Mouse (Mus musculus) limb, embryonic 11.5 days (tissue): ENCODE results near the gene B4galt5. TPM values are rescaled to one million over a fixed set of nuclear protein-coding genes. Genes with fewer than 3 reads are reported as not detected.

ENCODE experiments used
- ATAC-seq: fragments of 200-750 bp; cut with Nextera tagmentation; 2 replicates; pipeline ENCODE4 v1.8.0; 2017; ENCODE audit warnings: low read depth; ENCODE audit not compliant: insufficient number of reproducible peaks, low FRiP score, low TSS enrichment
- DNase-seq: peaks from one replicate; pipeline ENCODE4 v3.0.0-alpha.2; 2015; ENCODE audit warnings: low spot score
- H3K27ac ChIP-seq: fragments of 300-500 bp; sonication (generic); replicated peaks from 2 replicates; pipeline ENCODE4 v1.5.1; 2014; ENCODE audit warnings: low read depth, mild to moderate bottlenecking, low read length
- H3K27me3 ChIP-seq: fragments of 300-500 bp; sonication (generic); 2 replicates; pipeline ENCODE4 v1.6.1; 2014; ENCODE audit warnings: mild to moderate bottlenecking, low read length, mixed read lengths; ENCODE audit not compliant: control insufficient read depth, insufficient read depth
- H3K36me3 ChIP-seq: fragments of 300-500 bp; sonication (generic); 2 replicates; pipeline ENCODE4 v1.6.1; 2014; ENCODE audit warnings: mild to moderate bottlenecking, low read length, moderate library complexity, mixed read lengths; ENCODE audit not compliant: control insufficient read depth, insufficient read depth
- H3K4me1 ChIP-seq: fragments of 300-500 bp; sonication (generic); 2 replicates; pipeline ENCODE4 v1.6.1; 2014; ENCODE audit warnings: low read length, mixed read lengths; ENCODE audit not compliant: control insufficient read depth, insufficient read depth
- H3K4me2 ChIP-seq: fragments of 300-500 bp; sonication (generic); 2 replicates; pipeline ENCODE4 v1.6.1; 2014; ENCODE audit warnings: low read depth, mild to moderate bottlenecking, moderate library complexity; ENCODE audit not compliant: severe bottlenecking
- H3K4me3 ChIP-seq: fragments of 300-500 bp; sonication (generic); 2 replicates; pipeline ENCODE4 v1.5.1; 2014; ENCODE audit warnings: low read depth, low read length
- H3K9ac ChIP-seq: fragments of 300-500 bp; sonication (generic); 2 replicates; pipeline ENCODE4 v1.6.1; 2014; ENCODE audit warnings: mild to moderate bottlenecking, low read length
- H3K9me3 ChIP-seq: fragments of 300-500 bp; sonication (generic); 2 replicates; pipeline ENCODE4 v1.6.1; 2016; ENCODE audit warnings: low read length; ENCODE audit not compliant: control insufficient read depth
- WGBS: fragments of 180-500 bp; shearing (Covaris S2); extraction: QIAGEN DNeasy Blood & Tissue Kit; methylation state at CpG from one replicate; pipeline ENCODE4 v1.1.7; 2014; 5-methylcytosine and 5-hydroxymethylcytosine counted together
- polyA plus RNA-seq: library from polyadenylated mRNA; unstranded; fragments of >200 nt; fragmentation: Nextera tagmentation; extraction: Ambion mirVana; gene quantifications from 2 replicates; pipeline ENCODE4 v1.2.1, GENCODE M21; 2014

The B4galt5 gene
- polyA plus RNA-seq, 1 experiment from 2014 or later, result 15.9 TPM

DNA sequence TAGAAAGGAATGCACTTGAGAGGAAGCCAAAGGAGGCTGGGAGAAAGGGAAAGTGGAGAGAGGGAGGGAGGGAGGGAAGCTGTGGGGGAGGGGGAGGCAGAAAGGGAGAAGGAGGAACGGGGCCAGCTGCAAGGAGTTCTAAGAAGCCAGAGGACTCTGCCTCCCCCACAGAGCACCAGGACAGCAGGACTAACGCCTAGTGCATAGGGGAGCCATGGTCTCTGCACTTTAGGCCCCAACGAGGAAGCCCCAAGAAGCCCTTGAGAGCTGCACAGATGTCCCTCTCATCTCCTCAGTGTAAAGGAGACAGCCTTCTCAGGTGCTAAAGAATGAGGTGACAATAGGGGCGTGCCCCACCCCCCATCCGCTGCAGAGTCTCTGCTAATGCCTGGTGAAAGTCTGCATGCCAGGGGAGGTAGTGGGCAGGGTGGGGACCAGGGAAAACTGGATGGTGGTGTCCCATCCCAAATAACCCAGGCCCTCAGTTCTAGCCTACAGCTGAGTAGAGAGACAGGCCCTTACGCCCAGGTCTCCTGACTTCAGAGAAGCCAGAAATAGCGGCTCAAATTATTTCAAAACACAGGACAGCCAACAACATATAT, 98.1 kb downstream of the B4galt5 start:
- H3K27ac ChIP-seq, result no peak overlapping the region; the same call in 1 of the 2 replicates
- no peaks in the 10 kb centered on the region for H3K27me3 ChIP-seq
- H3K4me3 ChIP-seq, result no peak overlapping the region
- DNase-seq, result no peak
- 19% methylated on average over 7 of the region's 7 CpGs for WGBS
- no peak overlapping the region for H3K4me2 ChIP-seq
- H3K36me3 ChIP-seq, result no peaks in the 10 kb centered on the region
- H3K9me3 ChIP-seq, result no peaks in the 10 kb centered on the region
- H3K4me1 ChIP-seq, result peaks cover 7% of the 10 kb centered on the region; the same call in 1 of the 2 replicates
- ATAC-seq, result no peak
- no peak overlapping the region for H3K9ac ChIP-seq

DNA sequence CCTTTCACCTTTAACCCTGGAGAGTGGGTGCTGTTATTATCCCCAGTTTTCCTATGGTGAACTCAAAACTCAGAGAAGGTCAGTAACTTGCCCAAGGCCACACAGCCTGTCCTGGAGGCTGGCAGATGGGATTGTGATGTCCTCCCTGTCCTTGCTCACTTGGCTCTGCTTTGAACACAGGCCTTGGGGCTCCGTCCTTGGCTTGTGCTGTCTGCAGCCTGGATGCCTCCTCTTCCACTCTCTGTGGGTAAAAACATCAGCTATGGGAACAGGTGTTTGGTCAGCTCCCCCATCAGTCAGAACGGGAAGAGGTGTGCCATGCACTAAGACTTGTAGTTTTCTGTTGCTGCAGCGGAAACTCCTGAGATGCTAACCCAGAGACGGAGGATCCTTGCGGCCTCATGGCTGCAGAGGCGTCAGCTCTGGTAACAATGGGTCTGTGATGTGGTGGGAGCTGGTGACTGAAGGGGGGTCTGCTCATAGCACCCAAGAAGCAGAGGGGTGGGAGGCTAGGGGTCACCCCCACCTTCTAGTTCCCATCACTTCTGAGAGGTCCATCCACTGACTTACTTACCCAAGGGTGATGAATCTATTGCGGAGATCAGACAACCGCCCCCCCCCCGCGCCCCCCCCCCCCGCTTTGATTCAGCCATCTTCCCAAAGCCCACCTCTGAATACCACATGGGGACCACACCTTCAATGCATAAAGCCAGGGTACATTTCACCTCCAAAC, 98.8 kb downstream of the B4galt5 start:
- Histone ChIP-seq H3K4me2 (no peak overlapping the region), H3K27me3 (no peaks in the 10 kb centered on the region), H3K9me3 (no peaks in the 10 kb centered on the region), H3K36me3 (no peaks in the 10 kb centered on the region), H3K4me1 (peaks cover 7% of the 10 kb centered on the region; the same call in 1 of the 2 replicates), H3K9ac (no peak overlapping the region), H3K4me3 (no peak overlapping the region), H3K27ac (no peak overlapping the region)
- 38% methylated on average over 11 of the region's 11 CpGs for WGBS
- ATAC-seq (no peak), DNase-seq (no peak)

DNA sequence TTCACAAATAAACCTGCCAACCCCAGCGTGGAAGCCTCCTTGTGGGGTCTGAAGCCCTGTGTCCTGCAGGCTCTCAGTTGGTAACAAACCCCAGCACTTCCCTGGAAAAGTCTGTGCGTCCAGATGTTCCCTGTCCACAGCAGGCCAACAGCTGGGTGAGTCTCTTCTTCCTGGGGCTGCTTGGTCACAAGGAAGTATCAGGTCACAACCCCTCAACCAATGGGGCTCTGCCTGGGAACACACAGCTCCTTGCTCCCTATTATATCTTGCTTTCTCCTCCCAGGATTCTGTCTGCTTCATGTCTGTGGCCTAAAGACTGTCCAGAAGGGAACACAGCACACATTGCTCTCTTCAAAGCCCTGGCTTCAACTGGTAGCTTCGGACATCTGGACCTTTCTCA, 99.4 kb downstream of the B4galt5 start:
- H3K27ac ChIP-seq, result no peak overlapping the region
- no peaks in the 10 kb centered on the region for H3K9me3 ChIP-seq
- DNase-seq (no peak), ATAC-seq (no peak)
- no peak overlapping the region for H3K4me2 ChIP-seq
- 33% methylated on average over 3 of the region's 3 CpGs for WGBS
- no peak overlapping the region for H3K4me3 ChIP-seq
- no peaks in the 10 kb centered on the region for H3K36me3 ChIP-seq
- H3K9ac ChIP-seq, result no peak overlapping the region
- H3K27me3 ChIP-seq, result no peaks in the 10 kb centered on the region
- peaks cover 7% of the 10 kb centered on the region; the same call in 1 of the 2 replicates for H3K4me1 ChIP-seq

Other genes with a start within 250 kb of the B4galt5 start
- gene Kcnb1, start 159.0 kb downstream of the B4galt5 start, polyA plus RNA-seq, result 0.28 and 0.29 TPM in 2 replicates
- gene Ptgis, start 108.6 kb downstream of the B4galt5 start, polyA plus RNA-seq, result 18.0 and 19.6 TPM in 2 replicates
- gene Slc9a8, start 72.5 kb upstream of the B4galt5 start, polyA plus RNA-seq, result 21.3 and 21.4 TPM in 2 replicates
- 111 and 114 TPM in 2 replicates for gene Rnf114, start 143.5 kb upstream of the B4galt5 start, polyA plus RNA-seq
- gene Spata2, start 143.7 kb upstream of the B4galt5 start, polyA plus RNA-seq, result 14.6 and 16.0 TPM in 2 replicates
- 102 and 104 TPM in 2 replicates for gene Snai1, start 189.0 kb upstream of the B4galt5 start, polyA plus RNA-seq